Mouse (Mus musculus) 3T3-L1 (cell line): ENCODE data around the gene Gpc4.

Experiments used
- DNase-seq: peaks from one replicate; pipeline ENCODE4 v3.0.0-alpha.2; 2015; ENCODE audit warnings: low read depth, low spot score

Gpc4 gene

DNA sequence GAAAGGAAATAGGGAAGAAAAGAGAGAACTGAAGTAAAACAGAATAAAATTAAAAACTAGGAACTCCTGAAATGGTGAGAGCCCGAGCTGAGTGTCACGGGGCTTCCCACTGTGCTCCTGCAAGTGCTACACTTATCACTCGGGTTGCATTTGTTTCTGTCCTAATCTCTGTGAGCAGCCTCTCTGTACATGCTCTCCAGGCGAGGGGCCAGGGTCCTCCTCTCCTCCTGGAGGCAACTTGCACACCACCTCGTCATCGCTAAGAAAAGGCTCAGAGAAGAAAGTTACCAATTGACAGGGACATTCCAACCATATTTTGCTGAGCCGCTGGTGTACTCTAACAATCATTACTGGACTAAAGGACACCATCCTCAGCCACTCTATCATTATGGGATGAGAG is 14.0 kb downstream of the Gpc4 start:
- no peak for DNase-seq

GRCm38 (mm10) chrX:52145563-52145962 is 19.5 kb downstream of the Gpc4 start:
- DNase-seq = no peak

- no peak for DNase-seq
Observed at GRCm38 (mm10) chrX:52144491-52144890, 20.6 kb downstream of the Gpc4 start.

GRCm38 (mm10) chrX:52140316-52140715 is 24.7 kb downstream of the Gpc4 start:
- DNase-seq = no peak

- no peak for DNase-seq
Observed at GRCm38 (mm10) chrX:52138461-52139075, 26.5 kb downstream of the Gpc4 start.

DNA sequence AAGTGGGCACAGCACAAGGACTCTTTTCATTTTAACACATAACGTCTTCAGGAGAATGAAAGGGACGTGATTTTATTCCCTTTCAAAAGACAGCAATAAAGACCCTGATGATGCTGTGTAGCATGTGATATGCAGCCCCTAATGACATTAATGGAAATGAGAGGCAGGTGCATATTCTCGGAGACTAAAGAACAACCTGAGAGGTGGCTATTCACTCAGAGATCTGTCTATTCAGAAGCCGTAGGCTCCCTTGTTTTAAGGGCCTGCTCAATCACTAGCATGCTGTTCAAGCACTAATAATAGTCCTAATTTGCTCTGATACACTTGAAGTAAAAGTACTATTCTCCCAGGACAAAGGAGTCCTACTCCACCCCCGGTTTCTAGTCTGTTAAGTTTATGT is 27.0 kb downstream of the Gpc4 start:
- DNase-seq = no peak

DNA sequence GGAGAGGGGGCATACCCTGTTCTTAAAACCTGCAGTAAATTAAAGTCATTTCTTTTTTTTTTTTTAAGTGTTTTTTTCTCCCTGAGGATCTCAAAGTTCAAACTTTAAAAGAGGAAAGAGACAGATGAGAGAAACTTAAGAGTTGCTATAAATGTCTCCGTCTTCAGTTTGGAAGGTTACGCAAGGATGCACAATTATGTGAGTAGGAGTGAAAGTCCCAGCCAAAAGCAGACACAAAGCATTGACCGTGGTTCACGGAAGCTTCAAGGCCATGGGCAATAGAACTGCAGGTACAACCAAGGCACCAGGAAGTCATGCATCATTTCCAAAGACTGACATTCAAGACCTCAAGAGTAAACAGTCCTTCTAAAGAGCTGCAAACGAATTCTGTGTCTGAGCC is 28.5 kb downstream of the Gpc4 start:
- DNase-seq = no peak

GRCm38 (mm10) chrX:52129604-52130003 is 35.4 kb downstream of the Gpc4 start:
- no peak for DNase-seq

GRCm38 (mm10) chrX:52128794-52129193 is 36.3 kb downstream of the Gpc4 start:
- no peak for DNase-seq

DNA sequence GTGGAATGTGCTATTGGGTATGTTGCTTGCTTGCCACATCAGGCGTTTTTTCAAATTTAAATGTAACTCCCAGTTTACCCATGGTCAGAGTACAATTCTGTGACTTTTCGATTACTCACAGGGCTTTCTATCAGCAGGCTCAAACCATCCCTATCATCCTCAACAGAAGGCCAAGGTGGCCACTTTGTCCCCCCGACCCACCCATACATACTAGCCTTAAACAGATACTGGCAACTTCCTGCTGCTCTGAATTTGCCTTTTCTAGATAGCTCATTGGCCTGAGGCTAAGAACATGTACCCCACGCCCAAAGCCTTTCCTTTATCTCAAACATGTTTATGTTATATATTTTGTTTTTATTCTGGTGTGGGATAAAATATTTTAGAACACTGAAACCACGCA is 51.4 kb downstream of the Gpc4 start:
- no peak for DNase-seq

DNA sequence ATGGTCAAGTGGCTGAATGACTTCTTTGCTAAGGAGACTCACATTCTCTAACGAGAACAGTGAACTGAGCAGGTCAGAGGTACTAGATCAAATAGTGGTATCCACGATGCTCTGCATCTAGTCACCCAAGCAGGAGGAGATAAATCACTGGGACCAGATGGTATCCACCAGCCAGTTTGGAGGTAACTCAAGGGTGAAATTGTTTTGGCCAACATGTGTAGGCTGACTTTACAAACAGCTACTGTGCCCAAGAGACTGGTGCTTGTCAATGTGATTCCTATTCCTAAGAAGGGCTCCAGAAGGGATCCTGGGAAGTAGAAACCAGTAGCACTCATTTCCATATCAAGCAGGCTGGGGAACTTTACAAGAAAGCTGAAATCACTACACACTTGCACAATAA is 55.4 kb downstream of the Gpc4 start:
- no peak for DNase-seq

DNA sequence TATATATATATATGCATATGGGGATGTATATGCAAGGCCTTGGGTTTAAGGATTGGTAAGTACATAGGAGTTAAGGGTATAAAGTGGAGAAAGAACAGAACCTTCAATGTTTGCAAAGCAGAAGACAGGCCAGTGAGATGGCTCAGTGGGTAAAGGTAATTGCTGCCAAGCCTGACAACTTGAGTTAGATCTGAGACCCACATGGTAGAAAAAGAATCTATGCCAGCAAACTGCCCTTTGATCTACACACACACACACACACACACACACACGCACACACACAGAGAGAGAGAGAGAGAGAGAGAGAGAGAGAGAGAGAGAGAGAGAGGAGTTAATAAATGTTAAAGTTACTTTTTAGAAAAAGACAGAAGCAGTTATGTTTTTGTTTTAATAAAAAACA is 56.1 kb downstream of the Gpc4 start:
- no peak for DNase-seq

- DNase-seq = no peak
Observed at GRCm38 (mm10) chrX:52103771-52104170, 61.3 kb downstream of the Gpc4 start.

GRCm38 (mm10) chrX:52101940-52102339 is 63.1 kb downstream of the Gpc4 start:
- no peak for DNase-seq

DNA sequence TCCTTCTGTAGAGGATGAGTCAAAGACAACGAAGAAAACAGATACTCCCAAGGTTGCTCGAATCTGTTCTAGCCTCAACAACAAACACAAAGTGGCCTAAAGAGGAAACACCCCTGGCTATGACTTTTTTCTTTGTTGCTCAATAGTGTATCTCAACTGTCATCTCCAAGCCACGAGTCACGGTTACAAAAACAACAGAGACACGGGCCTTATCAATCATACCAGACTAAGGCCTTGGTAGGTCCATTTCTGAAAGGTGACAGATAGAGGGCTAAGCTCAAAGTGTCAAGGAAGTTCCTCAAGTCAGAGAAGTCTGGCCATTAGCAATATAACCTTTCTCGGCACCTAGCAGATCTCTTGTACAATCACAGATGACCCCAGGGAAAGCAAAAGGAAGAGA is 63.6 kb downstream of the Gpc4 start:
- DNase-seq = peak; percentile 21

GRCm38 (mm10) chrX:52087726-52088348 is 77.2 kb downstream of the Gpc4 start:
- DNase-seq = peak; percentile 26

- no peak for DNase-seq
Observed at GRCm38 (mm10) chrX:52086885-52087573, 78.0 kb downstream of the Gpc4 start.

GRCm38 (mm10) chrX:52083557-52083956 is 81.5 kb downstream of the Gpc4 start:
- DNase-seq = no peak

DNA sequence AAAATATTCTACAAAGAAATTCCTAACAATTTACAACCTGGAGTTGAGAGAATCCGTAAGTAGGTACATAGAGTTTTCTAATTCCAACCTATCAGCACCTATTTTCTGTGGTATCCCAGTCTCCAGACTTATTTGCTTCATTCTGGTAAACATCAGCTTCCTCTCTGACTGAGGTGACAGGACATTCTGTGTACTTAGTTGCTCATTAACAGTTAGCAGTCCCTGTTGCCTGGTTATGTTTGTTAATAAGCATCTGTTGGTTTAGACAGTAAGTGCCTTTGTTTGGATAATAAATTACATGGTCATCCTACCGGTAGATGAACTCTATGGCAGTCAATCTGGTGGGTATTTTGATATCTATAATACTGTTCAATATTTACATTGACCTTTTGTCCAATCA is 92.6 kb downstream of the Gpc4 start:
- no peak for DNase-seq

GRCm38 (mm10) chrX:52053416-52053815 is 111.6 kb downstream of the Gpc4 start:
- no peak for DNase-seq

GRCm38 (mm10) chrX:52052011-52052410 is 113.0 kb downstream of the Gpc4 start:
- DNase-seq = no peak

GRCm38 (mm10) chrX:52050941-52051340 is 114.1 kb downstream of the Gpc4 start:
- DNase-seq = no peak

- DNase-seq = no peak
Observed at GRCm38 (mm10) chrX:52039875-52040274, 125.2 kb downstream of the Gpc4 start.
